Mouse (Mus musculus): ENCODE measurements at regions not wholly inside any gene's neighbourhood (a gene's known extent, or its start where the extent isn't known, plus 50 kb on each side); places are given as distances from the start of the nearest gene placed in this dataset.
A peak's percentile ranks its signal among the peaks of the same experiment; 100 is the strongest.

GRCm38 (mm10) chr2:78059801-78060416 is 113.7 kb upstream of the Cwc22 start:
- no peaks in the 10 kb centered on the region for H3K36me3 ChIP-seq (ENCODE audit: control insufficient read depth, insufficient read depth)
- ATAC-seq (ENCODE audit: low read depth): no peak
- WGBS (ENCODE audit: insufficient replicate concordance): 20% methylated on average over 10 of the region's 10 CpGs

GRCm38 (mm10) chr2:78058988-78059387 is 112.8 kb upstream of the Cwc22 start:
- Histone ChIP-seq H3K27ac (ENCODE audit: low read length) (no peak overlapping the region), H3K4me2 (ENCODE audit: low read depth, low read length) (no peak overlapping the region), H3K9me3 (replicated peaks; ENCODE audit: control insufficient read depth, low read length) (no peaks in the 10 kb centered on the region), H3K36me3 (ENCODE audit: control insufficient read depth, insufficient read depth) (no peaks in the 10 kb centered on the region), H3K9ac (ENCODE audit: low read depth, low read length) (no peak overlapping the region), H3K4me3 (ENCODE audit: low read depth, low read length) (no peak overlapping the region), H3K27me3 (ENCODE audit: control insufficient read depth, insufficient read depth, low read depth, low read length) (no peaks in the 10 kb centered on the region), H3K4me1 (ENCODE audit: control insufficient read depth, low read depth, low read length) (no peaks in the 10 kb centered on the region)
- WGBS (ENCODE audit: insufficient replicate concordance): 54% methylated on average over 2 of the region's 2 CpGs
- ATAC-seq (ENCODE audit: low read depth): no peak

More at GRCm38 (mm10) chr2:78059801-78060416, 113.7 kb upstream of the Cwc22 start:
- Histone ChIP-seq H3K4me2 (ENCODE audit: low read depth, low read length) (peak overlapping the region; percentile 48), H3K4me1 (ENCODE audit: control insufficient read depth, low read depth, low read length) (no peaks in the 10 kb centered on the region), H3K27ac (ENCODE audit: low read length) (no peak overlapping the region), H3K4me3 (ENCODE audit: low read depth, low read length) (0 out of 2 replicates have a peak overlapping the region, but pooled peaks have one; percentile 10), H3K27me3 (ENCODE audit: control insufficient read depth, insufficient read depth, low read depth, low read length) (no peaks in the 10 kb centered on the region), H3K9ac (ENCODE audit: low read depth, low read length) (no peak overlapping the region), H3K9me3 (replicated peaks; ENCODE audit: control insufficient read depth, low read length) (no peaks in the 10 kb centered on the region)

- no peak for ATAC-seq (ENCODE audit: low read depth)
- 20% methylated on average over 3 of the region's 3 CpGs for WGBS (ENCODE audit: insufficient replicate concordance)
- no peaks in the 10 kb centered on the region for H3K4me1 ChIP-seq (ENCODE audit: control insufficient read depth, low read depth, low read length)
- no peaks in the 10 kb centered on the region for H3K36me3 ChIP-seq (ENCODE audit: control insufficient read depth, insufficient read depth)
- no peak overlapping the region for H3K4me2 ChIP-seq (ENCODE audit: low read depth, low read length)
- H3K9me3 ChIP-seq (replicated peaks; ENCODE audit: control insufficient read depth, low read length): no peaks in the 10 kb centered on the region
- no peak overlapping the region for H3K27ac ChIP-seq (ENCODE audit: low read length)
- no peak overlapping the region for H3K4me3 ChIP-seq (ENCODE audit: low read depth, low read length)
- H3K9ac ChIP-seq (ENCODE audit: low read depth, low read length): no peak overlapping the region
- no peaks in the 10 kb centered on the region for H3K27me3 ChIP-seq (ENCODE audit: control insufficient read depth, insufficient read depth, low read depth, low read length)
Observed at GRCm38 (mm10) chr2:78053910-78054309, 107.7 kb upstream of the Cwc22 start.

- no peaks in the 10 kb centered on the region for H3K27me3 ChIP-seq (ENCODE audit: control insufficient read depth, insufficient read depth, low read depth, low read length)
- H3K4me3 ChIP-seq (ENCODE audit: low read depth, low read length): no peak overlapping the region
- no peak overlapping the region for H3K4me2 ChIP-seq (ENCODE audit: low read depth, low read length)
- no peaks in the 10 kb centered on the region for H3K9me3 ChIP-seq (replicated peaks; ENCODE audit: control insufficient read depth, low read length)
- H3K9ac ChIP-seq (ENCODE audit: low read depth, low read length): no peak overlapping the region
- no peak overlapping the region for H3K27ac ChIP-seq (ENCODE audit: low read length)
- 78% methylated on average over 7 of the region's 7 CpGs for WGBS (ENCODE audit: insufficient replicate concordance)
- no peaks in the 10 kb centered on the region for H3K36me3 ChIP-seq (ENCODE audit: control insufficient read depth, insufficient read depth)
- ATAC-seq (ENCODE audit: low read depth): no peak
- H3K4me1 ChIP-seq (ENCODE audit: control insufficient read depth, low read depth, low read length): no peaks in the 10 kb centered on the region; the same call in 1 of the 2 replicates
Observed at GRCm38 (mm10) chr2:78050542-78050941, 104.4 kb upstream of the Cwc22 start.

- Histone ChIP-seq H3K36me3 (ENCODE audit: control insufficient read depth, insufficient read depth) (no peaks in the 10 kb centered on the region), H3K27me3 (ENCODE audit: control insufficient read depth, insufficient read depth, low read depth, low read length) (no peaks in the 10 kb centered on the region), H3K4me2 (ENCODE audit: low read depth, low read length) (0 out of 2 replicates have a peak overlapping the region, but pooled peaks have one; percentile 31), H3K27ac (ENCODE audit: low read length) (no peak overlapping the region), H3K4me3 (ENCODE audit: low read depth, low read length) (no peak overlapping the region), H3K9ac (ENCODE audit: low read depth, low read length) (no peak overlapping the region), H3K9me3 (replicated peaks; ENCODE audit: control insufficient read depth, low read length) (no peaks in the 10 kb centered on the region), H3K4me1 (ENCODE audit: control insufficient read depth, low read depth, low read length) (no peaks in the 10 kb centered on the region; the same call in 1 of the 2 replicates)
- WGBS (ENCODE audit: insufficient replicate concordance): 15% methylated on average over 8 of the region's 8 CpGs
- peak; percentile 72 for ATAC-seq (ENCODE audit: low read depth)
Observed at GRCm38 (mm10) chr2:78049248-78049874, 103.2 kb upstream of the Cwc22 start.

GRCm38 (mm10) chr2:78048706-78049055 is 102.5 kb upstream of the Cwc22 start:
- Histone ChIP-seq H3K4me1 (ENCODE audit: control insufficient read depth, low read depth, low read length) (no peaks in the 10 kb centered on the region; the same call in 1 of the 2 replicates), H3K27me3 (ENCODE audit: control insufficient read depth, insufficient read depth, low read depth, low read length) (no peaks in the 10 kb centered on the region), H3K9ac (ENCODE audit: low read depth, low read length) (no peak overlapping the region), H3K36me3 (ENCODE audit: control insufficient read depth, insufficient read depth) (no peaks in the 10 kb centered on the region), H3K27ac (ENCODE audit: low read length) (no peak overlapping the region), H3K4me2 (ENCODE audit: low read depth, low read length) (no peak overlapping the region), H3K9me3 (replicated peaks; ENCODE audit: control insufficient read depth, low read length) (no peaks in the 10 kb centered on the region), H3K4me3 (ENCODE audit: low read depth, low read length) (no peak overlapping the region)
- 50% methylated on average over 6 of the region's 6 CpGs for WGBS (ENCODE audit: insufficient replicate concordance)
- no peak for ATAC-seq (ENCODE audit: low read depth)

GRCm38 (mm10) chr2:78048030-78048705 is 102.0 kb upstream of the Cwc22 start:
- WGBS (ENCODE audit: insufficient replicate concordance): 37% methylated on average over 11 of the region's 11 CpGs

GRCm38 (mm10) chr2:78027319-78027718 is 81.1 kb upstream of the Cwc22 start:
- Histone ChIP-seq H3K9me3 (replicated peaks; ENCODE audit: control insufficient read depth, low read length) (no peaks in the 10 kb centered on the region), H3K4me2 (ENCODE audit: low read depth, low read length) (no peak overlapping the region), H3K27ac (ENCODE audit: low read length) (no peak overlapping the region), H3K9ac (ENCODE audit: low read depth, low read length) (no peak overlapping the region), H3K27me3 (ENCODE audit: control insufficient read depth, insufficient read depth, low read depth, low read length) (no peaks in the 10 kb centered on the region), H3K4me3 (ENCODE audit: low read depth, low read length) (no peak overlapping the region), H3K4me1 (ENCODE audit: control insufficient read depth, low read depth, low read length) (no peaks in the 10 kb centered on the region), H3K36me3 (ENCODE audit: control insufficient read depth, insufficient read depth) (no peaks in the 10 kb centered on the region)
- ATAC-seq (ENCODE audit: low read depth): no peak
- 54% methylated on average over 2 of the region's 2 CpGs for WGBS (ENCODE audit: insufficient replicate concordance)

More at GRCm38 (mm10) chr2:78048030-78048705, 102.0 kb upstream of the Cwc22 start:
- H3K36me3 ChIP-seq (ENCODE audit: control insufficient read depth, insufficient read depth): no peaks in the 10 kb centered on the region
- no peak overlapping the region for H3K4me3 ChIP-seq (ENCODE audit: low read depth, low read length)
- no peaks in the 10 kb centered on the region for H3K9me3 ChIP-seq (replicated peaks; ENCODE audit: control insufficient read depth, low read length)
- H3K27ac ChIP-seq (ENCODE audit: low read length): no peak overlapping the region
- no peaks in the 10 kb centered on the region; the same call in 1 of the 2 replicates for H3K4me1 ChIP-seq (ENCODE audit: control insufficient read depth, low read depth, low read length)
- no peaks in the 10 kb centered on the region for H3K27me3 ChIP-seq (ENCODE audit: control insufficient read depth, insufficient read depth, low read depth, low read length)
- no peak for ATAC-seq (ENCODE audit: low read depth)
- H3K4me2 ChIP-seq (ENCODE audit: low read depth, low read length): no peak overlapping the region
- no peak overlapping the region for H3K9ac ChIP-seq (ENCODE audit: low read depth, low read length)

- WGBS (ENCODE audit: insufficient replicate concordance): 33% methylated on average over 6 of the region's 6 CpGs
- Histone ChIP-seq H3K4me1 (ENCODE audit: control insufficient read depth, low read depth, low read length) (no peaks in the 10 kb centered on the region), H3K36me3 (ENCODE audit: control insufficient read depth, insufficient read depth) (no peaks in the 10 kb centered on the region), H3K27ac (ENCODE audit: low read length) (no peak overlapping the region), H3K27me3 (ENCODE audit: control insufficient read depth, insufficient read depth, low read depth, low read length) (no peaks in the 10 kb centered on the region), H3K9ac (ENCODE audit: low read depth, low read length) (no peak overlapping the region), H3K9me3 (replicated peaks; ENCODE audit: control insufficient read depth, low read length) (no peaks in the 10 kb centered on the region), H3K4me3 (ENCODE audit: low read depth, low read length) (no peak overlapping the region), H3K4me2 (ENCODE audit: low read depth, low read length) (no peak overlapping the region)
- no peak for ATAC-seq (ENCODE audit: low read depth)
Observed at GRCm38 (mm10) chr2:78026808-78027207, 80.6 kb upstream of the Cwc22 start.
